Mouse (Mus musculus) spleen, adult 18-20 months (tissue): ENCODE measurements at regions not wholly inside any gene's neighbourhood (a gene's known extent, or its start where the extent isn't known, plus 50 kb on each side); places are given as distances from the start of the nearest gene placed in this dataset.

Experiments used
- DNase-seq, 2 experiments: peaks; one replicate each; pipeline ENCODE4 v3.0.0; 2022; ENCODE audit warnings: mixed read lengths in 2 of 2

DNA sequence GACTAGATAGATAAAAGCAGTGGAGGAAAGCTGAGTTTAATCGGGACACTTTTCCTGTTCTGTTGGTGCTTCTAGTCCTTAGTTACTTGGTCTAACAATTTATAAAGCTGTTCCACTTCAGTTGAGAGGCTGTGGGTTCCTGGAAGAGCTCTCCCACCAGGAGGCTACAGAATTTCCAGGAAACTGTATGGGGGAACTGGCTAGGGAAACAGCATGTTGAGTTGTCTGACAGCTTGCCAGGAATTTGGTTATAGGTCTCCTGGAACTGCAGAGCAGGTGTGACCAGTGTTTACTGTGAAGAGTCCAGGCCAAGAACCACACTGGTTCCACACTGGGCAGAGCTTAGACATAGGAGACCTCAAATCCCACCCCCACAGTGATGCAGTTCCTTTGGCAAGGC, 65.0 kb upstream of the Pik3cg start:
- no peak for DNase-seq

- no peak for DNase-seq
Measured at GRCm38 (mm10) chr12:32279861-32280260, 71.4 kb upstream of the Pik3cg start.

DNA sequence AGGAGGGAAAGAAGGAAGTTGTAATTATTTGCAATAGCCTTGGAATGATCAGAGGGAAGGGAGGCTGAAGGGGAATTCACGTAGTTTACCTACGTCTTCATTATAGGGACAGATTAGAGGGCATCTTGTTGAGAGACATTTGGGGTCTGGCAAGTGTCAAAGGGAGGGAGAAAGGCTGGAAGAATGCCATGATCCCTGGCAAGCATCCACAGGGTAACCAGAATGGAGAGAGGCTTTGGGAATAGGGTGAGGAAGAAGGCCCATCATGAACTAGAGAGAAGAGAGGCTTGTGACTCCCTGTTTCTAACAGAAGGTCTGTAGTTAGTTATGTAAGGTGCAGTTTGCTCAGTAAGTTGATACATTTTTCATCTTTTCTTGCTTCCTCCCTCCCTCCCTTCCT, 71.8 kb upstream of the Pik3cg start:
- DNase-seq, result no peak

DNA sequence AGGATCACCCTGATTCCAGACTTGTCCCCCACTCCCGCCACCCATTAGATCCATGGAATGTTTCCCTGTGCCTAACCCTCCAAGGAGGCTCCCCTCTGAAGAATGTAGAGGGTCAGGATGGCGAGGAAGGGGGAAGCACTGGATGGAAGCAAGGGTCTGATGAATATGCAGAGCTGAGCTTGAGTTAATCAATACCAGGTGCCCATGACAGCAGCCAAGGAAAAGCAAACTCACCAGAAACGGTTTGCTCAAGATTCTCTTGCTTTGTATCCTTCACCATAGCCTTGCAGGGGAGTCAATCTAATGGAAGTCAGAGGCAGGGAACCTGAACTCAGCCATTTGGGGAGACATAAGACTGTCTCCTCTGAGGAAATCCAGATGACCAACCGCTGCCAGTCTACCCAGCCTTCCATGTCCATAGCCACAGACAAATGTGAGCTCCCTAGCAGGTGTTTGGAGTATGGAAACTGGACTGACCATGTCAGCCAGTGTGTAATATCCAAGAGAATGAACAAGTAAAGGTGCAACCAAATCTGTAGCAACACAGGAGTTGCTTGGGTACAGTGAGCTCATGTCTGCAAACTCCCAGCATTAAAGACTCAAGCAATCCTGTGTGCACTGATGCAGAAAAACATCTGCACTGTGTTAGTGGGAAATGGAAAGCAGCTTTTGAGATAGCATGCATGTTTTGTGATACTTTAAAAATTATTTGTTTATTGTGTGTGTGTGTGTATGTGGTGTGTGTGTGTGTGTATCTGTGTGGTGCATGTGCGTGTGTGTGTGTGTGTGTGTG, 74.1 kb upstream of the Pik3cg start:
- DNase-seq, result no peak

DNA sequence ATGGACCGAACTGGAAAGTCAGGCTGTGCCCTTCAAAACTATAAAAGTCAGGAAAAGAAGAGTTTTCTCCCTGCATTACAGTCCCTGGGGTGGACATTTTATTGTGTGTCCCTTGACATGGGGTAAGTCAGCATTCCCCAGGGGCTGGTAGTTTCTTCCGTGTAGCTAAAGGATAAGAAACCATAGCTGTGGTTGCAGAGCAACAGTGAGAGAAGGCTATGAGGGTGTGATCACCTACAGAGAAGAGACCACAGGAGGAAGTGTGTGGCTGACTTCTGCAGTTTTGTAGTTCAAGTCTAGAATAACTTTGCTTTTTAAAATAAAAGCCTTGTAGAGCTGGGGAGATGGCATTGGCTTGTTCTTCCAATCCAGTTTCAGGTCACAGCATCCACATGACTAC, 76.6 kb upstream of the Pik3cg start:
- DNase-seq, result no peak

GRCm38 (mm10) chr12:32286652-32287051, 78.2 kb upstream of the Pik3cg start:
- DNase-seq, result no peak

- no peak for DNase-seq
Measured at GRCm38 (mm10) chr12:32291145-32291544, 82.7 kb upstream of the Pik3cg start.

GRCm38 (mm10) chr12:32291962-32292748, 83.7 kb upstream of the Pik3cg start:
- DNase-seq, result peak; percentile 35 to 74

GRCm38 (mm10) chr12:32292749-32293128, 84.3 kb upstream of the Pik3cg start:
- peak in 1 of 2 experiments; percentile 38 for DNase-seq

GRCm38 (mm10) chr12:32297431-32297830, 81.1 kb upstream of the Ccdc71l start:
- DNase-seq, result no peak

DNA sequence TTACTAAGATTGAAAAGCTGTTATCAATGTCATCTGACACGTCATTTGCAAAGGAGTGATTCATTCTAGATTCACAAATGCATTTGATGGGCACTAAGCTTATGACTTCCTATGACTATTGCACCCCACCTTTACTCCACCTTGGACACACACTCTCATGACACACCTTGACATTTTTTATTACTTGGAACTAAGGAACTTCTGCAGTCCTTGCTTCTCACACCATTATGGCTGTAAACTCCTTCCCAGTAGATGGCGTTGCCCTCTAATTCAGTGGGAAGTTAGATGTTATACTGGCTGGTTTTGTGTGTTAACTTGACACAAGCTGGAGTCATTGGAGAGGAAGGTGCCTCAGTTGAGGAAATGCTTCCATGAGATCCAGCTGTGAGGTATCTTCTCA, 78.8 kb upstream of the Ccdc71l start:
- no peak for DNase-seq

DNA sequence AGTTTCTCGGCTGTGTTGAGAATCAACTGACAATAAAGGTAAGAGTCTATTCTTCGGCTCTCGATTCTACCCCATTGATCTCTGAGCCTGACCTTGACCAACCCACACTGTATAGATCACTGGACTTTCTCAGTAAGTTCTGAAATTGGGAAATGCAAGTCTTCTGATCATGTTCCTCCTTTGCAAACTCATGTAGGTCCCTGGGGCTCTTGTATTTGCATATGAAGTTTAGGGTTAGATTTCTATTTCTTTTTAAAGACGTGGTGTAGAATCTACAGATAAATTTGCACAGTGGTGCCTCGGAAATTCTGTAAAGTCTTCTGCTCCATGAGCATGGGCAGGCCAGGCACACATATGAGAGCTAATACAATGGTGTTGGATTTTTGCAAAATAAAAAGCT, 72.8 kb upstream of the Ccdc71l start:
- no peak for DNase-seq

GRCm38 (mm10) chr12:32306326-32306725, 72.2 kb upstream of the Ccdc71l start:
- no peak for DNase-seq

DNA sequence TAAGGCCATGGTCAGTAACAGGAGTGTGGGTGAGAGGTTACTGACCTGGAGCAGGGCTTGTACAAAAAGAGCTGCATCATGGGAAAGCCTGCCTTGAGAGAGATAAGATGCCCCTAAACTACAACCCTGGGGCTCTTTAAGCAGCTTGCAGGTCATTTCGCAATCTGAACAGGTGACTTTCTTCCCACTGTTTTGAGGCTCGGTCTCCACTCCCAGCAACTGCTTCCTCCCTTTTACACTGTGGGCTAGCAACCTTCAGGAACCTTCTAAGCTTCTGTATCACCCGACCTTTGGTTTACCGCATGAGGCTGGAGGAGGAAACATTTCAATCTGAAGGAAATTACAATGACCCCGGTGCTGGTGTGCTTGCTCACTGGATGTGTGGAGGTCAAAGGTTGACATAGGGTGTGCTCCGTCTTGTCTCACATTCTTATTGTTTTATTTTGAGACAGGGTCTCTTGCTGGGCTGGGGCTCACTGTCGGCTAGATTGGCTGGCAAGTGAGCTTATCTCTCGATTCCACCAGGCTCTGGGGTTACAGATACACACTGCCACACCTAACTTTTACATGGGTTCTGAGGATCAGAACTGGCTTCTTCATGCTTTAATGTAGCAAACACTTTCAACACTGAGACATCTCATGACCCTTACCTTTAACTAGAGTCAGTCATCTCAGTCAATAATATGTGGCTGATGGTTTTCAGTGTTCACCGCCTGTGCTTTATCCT, 71.1 kb upstream of the Ccdc71l start:
- no peak for DNase-seq

- DNase-seq, result no peak
Measured at GRCm38 (mm10) chr12:32315099-32315783, 63.3 kb upstream of the Ccdc71l start.
